Mouse (Mus musculus) cerebellum, adult 9-11 months (tissue): ENCODE measurements at regions not wholly inside any gene's neighbourhood (a gene's known extent, or its start where the extent isn't known, plus 50 kb on each side); places are given as distances from the start of the nearest gene placed in this dataset.

ENCODE experiments used
- DNase-seq: peaks from one replicate; pipeline ENCODE4 v3.0.0; 2022

DNA sequence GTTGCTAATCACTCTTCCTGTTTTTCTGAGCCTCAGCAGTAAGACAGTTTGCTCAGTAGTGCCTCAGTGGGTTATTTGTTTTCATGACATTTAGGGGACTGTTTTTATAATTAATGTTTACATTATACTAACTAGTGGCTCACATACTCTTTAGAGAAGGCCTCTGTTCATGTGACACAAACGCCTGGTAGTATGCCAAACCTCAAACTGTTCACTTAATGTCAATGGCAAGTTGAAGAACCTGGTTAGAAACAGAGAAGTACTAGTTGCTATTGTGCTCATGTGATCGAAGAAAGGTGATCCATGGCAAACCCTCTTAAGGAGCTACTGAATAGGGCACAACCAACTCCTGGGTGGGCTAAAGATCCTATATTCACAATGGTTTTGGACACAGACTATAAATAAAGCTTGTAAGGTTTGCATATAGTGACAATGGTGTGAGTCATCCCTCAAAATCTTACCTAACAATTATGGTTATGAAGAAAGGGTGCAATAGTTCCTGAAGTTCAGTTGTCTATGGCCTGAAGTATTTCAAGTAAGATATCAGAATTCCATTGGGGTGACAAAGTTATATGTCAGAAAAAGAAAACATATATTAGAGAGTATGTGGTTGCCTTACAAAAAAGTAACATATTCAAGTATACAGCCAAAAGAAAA, 340.1 kb upstream of the Dph6 start:
- DNase-seq = no peak

DNA sequence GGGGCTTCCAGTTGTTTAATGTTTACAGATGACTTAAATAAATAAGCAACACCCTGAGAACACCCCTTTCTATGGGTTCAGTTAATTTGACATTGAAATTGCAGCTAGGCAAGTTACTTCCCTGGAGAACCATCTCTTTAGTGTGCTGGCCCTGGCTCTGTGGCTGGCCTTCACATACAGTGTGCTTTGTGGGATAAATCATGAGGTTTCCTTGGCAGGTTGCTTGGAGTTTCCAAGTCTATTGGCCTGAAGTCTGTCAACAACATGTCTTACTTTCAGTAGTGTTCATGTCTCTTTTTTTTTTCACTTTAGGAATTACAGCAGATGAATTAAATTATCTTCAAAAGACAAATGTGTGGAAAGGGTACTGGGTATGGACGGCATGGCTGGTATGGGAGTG, 359.2 kb upstream of the Dph6 start:
- no peak for DNase-seq

DNA sequence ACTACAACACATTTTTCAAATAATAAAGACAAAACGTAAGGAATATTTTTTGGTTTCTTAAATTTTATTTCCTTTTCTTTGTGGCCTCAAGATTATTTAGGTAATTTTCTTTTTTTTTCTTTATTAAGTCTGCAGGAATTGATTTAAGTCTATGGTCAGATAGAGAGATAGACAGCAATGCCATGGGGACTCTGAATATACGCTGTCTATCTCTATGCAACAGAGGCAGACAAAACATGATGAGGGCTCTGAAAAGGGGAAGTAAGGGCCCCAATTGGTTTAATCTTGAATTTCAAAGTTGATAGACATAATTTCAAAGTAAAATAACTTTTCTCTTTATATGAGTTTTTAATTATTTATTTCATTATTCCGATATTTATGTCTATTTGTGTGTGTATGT, 372.0 kb upstream of the Dph6 start:
- no peak for DNase-seq

DNA sequence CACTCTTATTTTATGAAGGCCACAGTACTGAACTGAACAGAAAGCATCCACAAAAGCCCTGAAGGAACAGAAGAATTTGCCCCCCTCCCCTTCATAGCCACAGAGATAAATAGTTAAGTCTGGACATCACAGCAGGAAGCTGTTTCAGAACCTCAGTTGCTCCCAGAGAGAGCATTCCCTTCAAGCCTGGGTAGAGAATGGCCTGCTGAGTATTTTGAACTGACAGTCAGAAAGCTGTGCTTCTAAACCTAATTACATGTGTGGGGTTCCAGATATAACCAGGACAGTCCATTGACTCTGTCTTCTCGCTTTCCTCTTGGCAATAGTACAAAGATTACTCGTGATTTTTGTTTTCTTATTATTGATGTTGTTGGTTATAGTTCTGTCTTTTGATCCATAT, 376.4 kb upstream of the Dph6 start:
- DNase-seq = no peak

DNA sequence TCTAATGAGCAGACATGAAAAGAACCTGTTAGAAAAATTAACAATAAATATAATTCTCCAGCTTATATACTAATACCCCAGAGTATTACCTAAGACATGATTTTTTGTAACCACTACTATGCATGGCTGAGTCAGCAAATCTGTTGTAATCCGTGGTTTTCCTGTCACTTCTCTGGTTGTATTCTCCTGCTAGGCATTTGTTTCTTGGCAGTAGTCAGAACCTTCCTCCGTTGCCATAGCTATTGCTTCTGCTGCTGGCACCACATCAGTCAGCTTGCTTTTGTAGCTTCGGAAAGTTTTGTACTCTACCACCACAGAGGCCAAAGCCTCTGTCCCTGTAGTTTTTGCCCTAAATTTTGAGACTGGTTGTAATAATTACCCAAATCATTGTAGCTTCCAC, 381.4 kb upstream of the Dph6 start:
- DNase-seq = no peak

DNA sequence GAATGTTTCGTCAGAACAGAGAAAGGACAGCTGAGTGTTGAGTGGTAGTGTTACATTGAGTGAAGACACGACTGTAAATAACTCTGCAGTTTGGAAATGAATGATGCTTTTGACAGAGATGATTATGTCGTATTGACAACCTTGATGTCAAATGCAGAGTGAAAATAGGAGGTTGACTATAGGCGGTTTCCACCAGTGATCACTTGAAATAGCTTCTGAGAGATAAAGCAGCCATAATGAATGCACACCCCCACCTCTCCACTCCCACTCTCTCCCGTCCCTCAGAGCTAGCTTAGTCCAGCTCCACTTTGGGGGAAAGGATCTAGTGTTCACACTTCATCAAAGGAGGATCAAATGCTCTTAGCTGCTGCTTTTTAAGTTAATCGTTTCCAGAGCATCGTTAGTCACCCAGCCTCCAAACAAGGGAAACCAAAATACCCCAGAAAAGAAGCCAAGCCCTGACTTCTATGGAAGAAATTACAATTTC, 387.6 kb upstream of the Dph6 start:
- DNase-seq = no peak

DNA sequence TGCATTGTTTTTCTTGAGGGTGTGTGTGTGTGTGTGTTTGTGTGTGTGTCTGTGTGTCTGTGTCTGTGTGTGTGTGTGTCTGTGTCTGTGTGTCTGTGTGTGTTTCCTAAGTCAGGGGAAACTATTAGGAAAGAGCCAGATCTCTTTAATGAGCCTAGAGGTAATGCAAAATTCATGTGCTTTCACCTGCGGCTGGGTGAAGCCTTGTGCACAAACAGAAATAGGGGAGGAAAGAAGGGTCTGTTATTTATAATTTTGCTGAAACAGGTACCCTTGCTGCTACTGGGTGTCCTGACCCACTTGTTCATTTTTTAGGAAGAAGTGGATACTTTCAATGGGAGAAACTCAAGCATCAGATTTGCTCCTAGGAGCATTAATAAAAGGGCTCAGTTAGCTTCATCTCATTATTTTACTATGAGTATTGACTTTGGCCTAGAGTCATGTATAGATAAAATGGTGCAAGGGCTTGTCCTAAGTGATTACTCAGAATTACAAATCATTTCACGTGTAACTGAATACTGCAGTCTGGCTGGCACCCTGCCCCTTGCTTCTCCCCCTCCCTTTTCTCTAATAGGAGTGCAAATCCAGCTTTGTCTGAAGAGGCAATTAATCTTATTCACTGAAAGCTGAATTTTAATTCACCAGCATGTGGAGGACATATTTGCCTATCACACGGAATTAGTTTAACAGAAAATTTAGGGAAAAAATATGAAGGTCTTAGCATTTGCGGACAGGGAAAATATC, 401.7 kb upstream of the Dph6 start:
- no peak for DNase-seq

DNA sequence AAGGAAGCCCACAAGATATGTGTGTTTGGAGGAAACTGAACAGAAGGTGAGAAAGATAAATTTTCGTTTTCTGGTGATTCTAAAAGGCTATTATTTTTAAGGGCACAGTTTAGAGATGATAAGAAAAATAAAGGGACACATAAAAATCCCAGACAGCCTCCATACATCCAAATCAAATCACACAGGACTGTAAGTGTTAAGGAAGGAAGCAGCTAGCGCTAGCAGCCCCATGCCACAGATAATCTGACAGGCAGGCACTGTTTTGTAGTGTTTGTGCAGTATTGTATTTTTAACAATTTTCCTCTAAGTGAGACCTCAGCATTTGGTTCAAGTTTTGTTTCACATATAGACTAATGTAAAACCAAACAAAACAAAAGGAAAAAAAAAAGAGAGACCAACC, 402.4 kb upstream of the Dph6 start:
- DNase-seq = no peak

DNA sequence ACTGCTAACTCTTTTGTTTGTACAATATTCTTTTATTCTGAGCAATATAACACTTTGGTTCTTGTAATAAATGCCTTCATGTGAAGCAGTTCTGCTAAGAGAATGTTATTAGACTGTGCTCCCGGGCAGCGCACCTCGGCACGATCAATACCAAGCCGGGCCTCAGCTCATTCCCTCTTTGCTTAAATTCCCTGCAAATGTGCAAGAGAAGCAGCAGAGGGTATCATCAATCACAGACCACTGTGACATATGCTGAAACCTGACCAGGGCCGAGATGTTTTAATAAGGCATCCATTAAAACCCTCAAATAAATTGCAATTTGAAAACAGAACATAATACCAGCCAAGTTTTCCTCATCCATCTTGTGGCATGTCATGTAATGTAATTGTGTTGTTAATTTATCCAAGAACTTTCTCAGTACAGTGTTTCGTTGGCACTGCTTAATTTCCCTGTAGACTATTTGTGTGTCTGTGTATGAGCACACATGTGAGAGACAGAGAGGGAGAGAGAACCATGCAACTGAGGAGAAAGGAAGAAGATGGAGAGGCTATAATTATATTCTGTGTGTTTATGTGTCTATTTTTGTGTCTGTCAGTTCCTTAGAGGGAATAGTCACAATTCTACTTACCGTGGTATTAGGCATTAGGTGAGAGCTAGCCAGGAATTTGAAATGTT, 412.9 kb upstream of the Dph6 start:
- DNase-seq = no peak

DNA sequence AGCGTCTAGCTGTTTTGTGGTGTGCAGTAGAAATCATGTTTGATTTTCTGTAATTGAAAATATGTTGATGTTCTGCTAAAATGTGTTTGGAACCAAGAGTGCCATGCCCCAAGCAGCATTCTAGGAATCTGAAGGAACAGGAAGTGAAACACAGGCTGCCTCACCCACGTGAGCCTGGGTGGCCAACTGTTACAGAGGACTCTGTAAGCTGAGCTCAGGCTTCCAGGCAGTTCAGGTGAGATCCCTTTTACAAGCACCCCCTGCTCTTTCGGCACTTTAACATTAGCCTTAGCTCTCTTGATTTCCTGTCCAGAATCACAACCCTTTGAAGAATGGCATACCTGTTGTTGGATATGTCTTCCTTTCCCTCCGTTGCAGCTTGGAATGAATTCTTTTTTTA, 414.9 kb upstream of the Dph6 start:
- DNase-seq = no peak

DNA sequence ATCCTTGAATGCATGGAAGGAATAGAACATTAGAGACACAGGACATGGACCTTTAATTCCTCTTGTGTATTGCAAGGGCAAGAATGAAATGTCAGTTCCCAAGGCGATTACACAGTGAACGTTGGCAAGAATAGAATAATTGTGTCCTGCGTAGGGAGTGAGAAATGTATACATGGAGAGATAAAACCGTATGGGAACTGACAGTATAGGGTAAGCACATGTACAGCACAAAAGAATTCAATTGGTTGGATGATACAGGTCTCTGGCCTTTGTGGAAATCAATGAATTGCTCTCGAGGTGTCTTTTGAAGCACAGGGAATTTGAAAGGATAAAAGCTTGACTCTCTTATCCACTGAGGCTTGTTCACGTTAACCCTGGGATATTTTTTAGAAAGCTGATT, 415.4 kb upstream of the Dph6 start:
- DNase-seq = no peak

DNA sequence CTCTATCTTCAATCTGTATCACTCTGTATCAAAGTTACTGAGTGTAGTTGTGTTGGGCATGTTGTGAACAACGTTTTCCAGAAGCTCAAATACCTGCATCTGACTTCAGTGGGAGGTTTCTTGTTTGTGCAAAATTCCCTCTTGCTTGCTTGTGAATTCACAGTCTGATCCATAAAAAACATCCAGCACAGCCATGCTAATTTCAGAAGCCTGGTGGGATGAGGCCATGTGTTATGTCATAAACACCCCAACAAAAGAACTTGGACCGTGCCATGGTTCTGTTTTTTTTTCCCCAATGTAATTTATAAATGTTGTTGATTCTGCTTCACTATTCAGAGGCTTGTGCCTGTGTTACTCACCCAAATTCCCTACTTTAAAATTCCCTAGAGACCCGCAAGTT, 415.9 kb upstream of the Dph6 start:
- DNase-seq = no peak

DNA sequence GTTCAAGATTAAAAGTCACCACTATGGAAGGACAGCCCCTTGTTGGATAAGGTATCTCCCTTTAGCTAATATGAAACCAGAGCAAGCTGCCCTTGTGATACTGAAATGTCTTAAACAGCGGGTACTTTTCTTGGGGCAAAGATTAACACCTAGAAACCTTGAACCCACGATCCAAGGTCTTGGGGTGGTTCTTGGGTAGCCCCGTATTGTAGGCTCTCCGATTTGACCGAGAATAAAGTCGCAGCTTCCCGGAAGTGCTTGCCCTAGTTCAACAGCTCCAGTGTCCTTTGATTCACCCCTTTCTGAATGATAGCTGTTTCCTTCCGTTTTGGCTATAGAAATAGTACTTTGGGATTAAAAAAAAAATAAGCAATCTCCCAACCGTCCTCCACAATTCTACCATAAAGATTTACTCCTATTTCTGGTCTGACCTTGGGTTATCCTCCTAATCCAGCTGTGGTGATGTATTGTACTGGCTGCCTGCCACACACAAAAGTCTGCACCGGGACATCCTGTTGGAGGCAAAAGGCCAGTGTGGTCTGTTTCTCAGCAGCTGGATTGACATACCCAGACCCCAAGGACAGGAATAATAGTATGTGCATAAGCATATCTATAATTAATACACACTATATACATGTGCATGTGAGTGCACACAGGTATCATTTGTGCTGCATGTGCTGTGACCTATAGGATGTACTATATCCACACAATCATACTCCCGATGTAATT, 427.0 kb upstream of the Dph6 start:
- DNase-seq = no peak

DNA sequence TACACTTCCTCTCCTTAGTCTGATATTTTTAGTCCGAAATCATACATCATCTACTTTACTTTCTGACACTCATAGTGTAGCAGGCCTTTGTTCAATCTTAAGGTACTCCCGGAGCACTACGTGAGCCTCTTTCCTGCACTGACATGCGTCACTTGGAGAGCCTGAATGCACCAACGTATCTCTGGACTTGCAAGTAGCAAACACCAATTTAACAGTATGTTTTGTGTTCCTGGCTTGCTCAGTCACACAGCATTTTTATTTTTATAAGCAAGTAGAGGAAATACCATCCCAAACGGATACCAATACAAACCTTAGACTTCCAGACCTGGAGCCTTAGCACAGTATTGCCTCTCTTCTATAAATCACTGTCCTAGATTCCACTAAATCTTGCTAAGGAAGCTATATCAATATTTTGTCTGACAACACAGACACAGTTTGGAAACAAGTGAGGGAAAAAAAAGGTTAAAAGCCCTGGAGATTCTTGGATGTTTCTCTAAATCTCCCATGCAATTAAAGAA, 427.6 kb upstream of the Dph6 start:
- no peak for DNase-seq

DNA sequence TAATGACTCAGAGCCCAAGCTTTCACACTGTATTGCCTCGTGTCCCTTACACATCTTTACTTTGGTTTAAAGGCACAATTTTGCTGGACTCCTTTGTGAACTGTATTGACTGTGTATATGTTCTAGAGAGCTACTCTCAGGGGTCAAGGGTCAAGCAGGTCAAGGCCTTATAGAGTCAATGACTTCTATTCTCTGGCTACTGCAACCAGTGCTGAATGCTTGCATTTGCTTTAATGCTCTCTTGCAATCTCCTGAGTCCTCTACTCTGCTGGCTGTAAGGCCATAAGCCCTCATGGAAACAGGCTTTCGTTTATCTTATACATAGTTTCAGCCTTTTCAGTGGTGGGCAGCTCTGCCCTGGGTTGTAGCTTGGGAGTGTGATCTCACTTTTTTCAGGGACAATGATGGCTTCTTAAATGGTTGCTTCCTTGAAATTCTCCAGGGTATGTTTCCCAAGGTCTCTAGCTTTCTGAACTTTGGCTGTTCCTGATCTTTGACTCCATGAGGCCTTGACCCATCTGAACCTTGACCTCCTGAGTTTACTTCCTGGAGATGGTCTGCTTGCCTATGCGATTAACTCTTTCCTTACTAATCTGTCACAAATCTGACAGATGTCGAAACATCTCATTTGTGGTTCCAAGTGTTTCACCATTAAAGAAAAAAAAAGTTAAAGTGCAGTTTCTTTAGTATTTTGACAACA, 433.8 kb upstream of the Dph6 start:
- no peak for DNase-seq

DNA sequence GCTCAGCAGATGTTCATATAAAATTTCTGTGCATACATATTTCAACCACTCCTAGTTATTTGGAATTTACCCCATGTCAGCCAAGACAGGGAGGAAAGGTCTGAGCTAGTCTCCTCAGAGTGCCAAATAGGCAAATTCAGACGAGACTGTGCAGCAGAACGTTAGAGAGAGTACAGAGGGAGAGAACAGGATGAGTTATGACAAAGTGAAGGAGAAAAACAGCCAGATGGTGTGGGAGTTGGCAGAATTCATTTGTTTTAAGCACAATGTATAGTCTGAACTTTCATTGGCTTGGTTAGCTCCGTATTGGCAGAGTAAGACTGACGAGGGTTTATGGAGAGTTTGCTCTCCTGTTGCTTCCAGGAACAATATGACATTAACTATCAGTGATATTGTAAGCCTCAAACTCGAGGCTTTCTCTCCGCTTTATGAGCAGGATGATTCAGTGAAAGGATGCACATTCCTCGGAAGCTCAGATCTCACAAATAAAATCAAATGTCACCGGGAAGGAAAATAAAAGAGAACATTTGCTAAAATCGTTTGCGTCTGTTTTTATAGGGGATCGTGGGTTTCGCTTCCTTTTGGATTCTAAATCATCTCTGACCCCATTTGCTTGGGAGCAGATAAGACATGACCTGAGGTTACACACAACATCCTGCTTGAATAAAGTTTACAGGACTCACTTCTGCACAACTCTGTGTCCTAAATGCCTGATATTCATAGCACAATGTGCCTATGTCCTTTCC, 435.8 kb upstream of the Dph6 start:
- no peak for DNase-seq

DNA sequence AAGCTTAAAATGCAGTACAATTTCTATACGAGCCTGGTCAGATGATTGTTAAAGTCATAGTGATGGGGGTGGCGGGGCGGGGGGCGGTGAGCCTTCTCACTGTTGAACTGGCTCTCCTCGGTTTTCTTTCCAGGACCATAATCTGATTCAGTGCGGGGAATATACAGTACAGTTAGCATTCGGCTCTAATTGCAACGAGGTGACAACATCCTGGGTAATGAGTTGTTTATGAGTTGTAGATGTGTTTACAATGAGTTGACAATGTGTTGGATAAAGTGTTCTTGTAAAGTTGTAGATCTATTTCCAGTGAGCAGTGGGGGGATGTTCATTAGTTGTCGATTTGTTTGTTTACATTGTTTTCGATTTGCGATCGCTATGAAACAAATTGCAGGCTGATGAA, 440.6 kb upstream of the Dph6 start:
- no peak for DNase-seq

DNA sequence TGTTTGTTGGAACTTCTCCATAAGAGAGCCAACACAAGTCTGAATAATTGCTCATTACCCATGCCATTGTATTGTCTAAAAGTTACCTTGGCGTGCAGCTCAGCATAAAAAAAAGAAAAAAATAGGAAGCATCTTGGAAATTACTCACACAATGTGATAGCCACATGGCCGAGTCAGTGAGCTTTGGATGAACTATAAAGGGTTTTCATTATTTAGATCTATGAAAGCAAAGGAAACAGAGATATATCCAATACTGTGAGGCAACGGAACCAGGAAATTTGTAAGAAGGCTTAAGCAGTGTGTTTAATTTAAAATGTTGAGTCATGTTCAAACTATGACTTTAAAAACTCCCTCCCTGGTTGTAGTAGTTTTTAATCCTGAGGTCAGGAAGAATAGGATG, 446.7 kb upstream of the Dph6 start:
- no peak for DNase-seq

DNA sequence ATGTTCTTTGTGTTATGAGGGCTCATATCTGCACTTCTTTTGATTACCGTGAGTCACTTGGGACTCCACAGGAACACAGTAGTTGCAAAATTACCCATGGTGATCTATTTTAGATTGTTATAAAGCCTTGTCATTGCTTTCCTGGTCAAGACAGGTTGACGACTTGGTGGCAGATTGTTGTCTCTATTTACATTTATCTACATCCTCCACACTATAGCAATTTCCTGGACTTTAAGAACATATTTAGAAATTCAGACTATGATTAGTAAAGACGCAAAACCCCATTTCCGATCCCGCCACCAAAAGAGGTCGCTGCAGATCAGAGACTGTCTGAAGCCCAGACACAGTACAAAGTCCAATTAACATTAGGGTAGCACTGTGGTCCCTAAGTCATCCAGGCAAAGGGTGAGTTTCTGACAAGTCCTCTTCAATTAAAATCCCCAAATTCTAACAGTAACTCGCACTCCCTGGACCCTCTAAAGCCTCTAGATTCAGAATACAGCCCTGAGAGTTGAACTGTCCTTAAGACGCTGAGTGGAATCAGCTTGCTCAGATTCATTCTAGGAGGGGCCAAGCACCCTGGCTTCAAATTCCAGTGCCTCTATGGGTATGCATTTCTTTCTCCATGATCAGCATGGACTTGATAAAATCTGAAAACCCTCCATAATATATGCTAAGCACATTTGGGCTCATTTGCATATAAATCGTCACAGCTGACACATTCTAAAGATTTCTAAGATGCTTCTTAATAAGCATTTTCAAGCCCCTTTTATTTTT, 461.9 kb upstream of the BC052040 start:
- no peak for DNase-seq

DNA sequence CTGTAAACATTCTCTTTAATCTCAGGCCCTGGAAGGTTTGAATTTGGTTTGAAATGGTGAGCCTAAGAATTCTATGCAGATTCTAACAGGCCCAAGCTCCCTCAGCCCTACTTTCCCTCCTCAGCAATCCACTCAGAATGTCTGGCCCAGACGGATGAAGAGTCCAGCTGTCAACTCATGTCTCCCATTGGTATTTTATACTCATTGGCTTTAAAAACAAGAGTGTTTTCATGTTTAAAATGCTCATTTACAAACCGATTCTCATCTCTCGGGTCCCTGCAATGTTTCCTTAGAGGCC, 461.4 kb upstream of the BC052040 start:
- DNase-seq = no peak

DNA sequence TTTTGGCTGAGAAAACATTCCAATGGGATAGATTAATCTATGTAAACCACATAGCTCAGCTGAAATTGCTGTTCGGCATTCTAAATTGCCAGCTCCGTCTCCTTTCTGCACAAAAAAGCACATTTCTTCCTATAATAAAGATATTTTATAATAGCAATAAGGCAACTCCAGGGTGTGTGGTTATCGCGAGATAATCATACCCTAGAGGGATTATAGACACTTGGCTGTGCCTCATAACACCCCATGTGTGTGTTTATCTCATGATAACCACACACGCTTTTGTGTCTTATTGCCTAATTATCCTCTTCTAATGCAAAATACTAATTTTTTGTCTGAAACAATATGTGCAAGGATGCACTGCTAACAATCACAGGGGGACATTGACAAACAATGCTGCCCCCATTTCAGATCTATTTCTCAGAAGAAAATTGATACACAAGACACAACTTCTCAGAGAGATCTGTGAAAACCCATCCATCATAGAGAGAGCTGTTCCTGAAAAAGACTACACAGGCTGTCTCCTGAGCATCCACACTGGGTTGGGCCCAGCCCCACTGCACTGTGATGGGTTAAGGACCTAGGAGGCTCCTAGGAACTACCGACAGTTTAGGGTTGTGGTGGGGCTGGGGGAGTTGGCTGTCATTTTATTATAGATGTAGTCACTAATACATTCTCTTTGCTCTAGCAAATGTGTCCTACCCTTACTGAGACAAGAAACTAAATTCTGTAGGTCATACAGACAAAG, 454.7 kb upstream of the BC052040 start:
- no peak for DNase-seq
